Mouse (Mus musculus) intestine, embryonic 15.5 days (tissue): Measurements from ENCODE around the gene Slc17a4. TPM values are rescaled to one million over a fixed set of nuclear protein-coding genes. Genes with fewer than 3 reads are reported as not detected.

ENCODE experiments used
- ATAC-seq: fragments of 200-750 bp; cut with Nextera tagmentation; 2 replicates; pipeline ENCODE4 v1.8.0; 2017; ENCODE audit warnings: moderate TSS enrichment, moderate library complexity
- H3K27ac ChIP-seq: fragments of 300-500 bp; sonication (generic); 2 replicates; pipeline ENCODE4 v1.5.1; 2015; ENCODE audit warnings: mild to moderate bottlenecking, inconsistent platforms
- H3K27me3 ChIP-seq: fragments of 300-500 bp; sonication (generic); replicated peaks from 2 replicates; pipeline ENCODE4 v1.6.1; 2015; ENCODE audit warnings: inconsistent platforms
- H3K36me3 ChIP-seq: fragments of 300-500 bp; sonication (generic); 2 replicates; pipeline ENCODE4 v1.6.1; 2015; ENCODE audit warnings: inconsistent platforms
- H3K4me1 ChIP-seq: fragments of 300-500 bp; sonication (generic); replicated peaks from 2 replicates; pipeline ENCODE4 v1.6.1; 2015; ENCODE audit warnings: inconsistent platforms
- H3K4me2 ChIP-seq: fragments of 300-500 bp; sonication (generic); replicated peaks from 2 replicates; pipeline ENCODE4 v1.6.1; 2015; ENCODE audit warnings: mild to moderate bottlenecking, inconsistent platforms
- H3K4me3 ChIP-seq: fragments of 300-500 bp; sonication (generic); replicated peaks from 2 replicates; pipeline ENCODE4 v1.5.1; 2015; ENCODE audit warnings: inconsistent platforms
- H3K9ac ChIP-seq: fragments of 300-500 bp; sonication (generic); 2 replicates; pipeline ENCODE4 v1.6.1; 2015; ENCODE audit warnings: inconsistent platforms
- H3K9me3 ChIP-seq: fragments of 300-500 bp; sonication (generic); 2 replicates; pipeline ENCODE4 v1.6.1; 2016; ENCODE audit warnings: inconsistent platforms
- WGBS: fragments of 180-500 bp; shearing (Covaris S2); methylation state at CpG from one replicate; pipeline ENCODE4 v1.1.7; 2015; 5-methylcytosine and 5-hydroxymethylcytosine counted together
- polyA plus RNA-seq: library from polyadenylated mRNA; unstranded; fragments of >200 nt; fragmentation: Nextera tagmentation; extraction: Ambion mirVana; gene quantifications from 2 replicates; pipeline ENCODE4 v1.2.1, GENCODE M21; 2015

Gene Slc17a4
- polyA plus RNA-seq, 1 experiment from 2014 or later: 17.0 TPM

- H3K36me3 ChIP-seq: no peaks in the 10 kb centered on the region
- 59% methylated on average over 3 of the region's 3 CpGs for WGBS
Observed at GRCm38 (mm10) chr13:23856401-23856800, 58.4 kb downstream of the Slc17a4 start.

DNA sequence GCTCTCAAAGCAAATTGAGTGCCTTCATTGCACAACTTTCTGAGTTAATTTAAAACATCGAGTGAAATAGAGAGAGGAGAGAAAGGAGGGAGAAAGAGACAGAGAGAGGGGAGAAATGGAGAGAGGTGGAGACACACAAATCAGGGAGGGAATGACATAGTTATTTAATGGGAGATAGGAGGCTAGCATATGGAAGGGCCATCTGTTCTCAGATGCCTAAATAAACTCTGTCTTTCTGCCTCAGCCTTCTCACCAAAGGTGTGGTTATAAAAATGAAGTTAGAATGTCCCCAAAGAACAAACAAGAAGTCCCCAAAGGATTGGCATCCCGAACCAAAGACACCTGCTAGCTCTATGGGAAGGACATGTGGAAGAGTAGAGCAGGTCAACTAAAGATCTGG, 65.5 kb downstream of the Slc17a4 start:
- Histone ChIP-seq H3K4me2 (no peak overlapping the region), H3K4me3 (no peak overlapping the region), H3K9me3 (no peaks in the 10 kb centered on the region), H3K4me1 (no peaks in the 10 kb centered on the region), H3K27ac (no peak overlapping the region), H3K9ac (no peak overlapping the region), H3K27me3 (no peaks in the 10 kb centered on the region), H3K36me3 (no peaks in the 10 kb centered on the region)
- no peak for ATAC-seq
- whole genome bisulfite sequencing: 73% methylated on average over 2 of the region's 2 CpGs

More at GRCm38 (mm10) chr13:23856401-23856800, 58.4 kb downstream of the Slc17a4 start:
- ATAC-seq: no peak
- no peaks in the 10 kb centered on the region for H3K27me3 ChIP-seq
- no peak overlapping the region for H3K27ac ChIP-seq
- H3K9me3 ChIP-seq: no peaks in the 10 kb centered on the region
- no peak overlapping the region for H3K9ac ChIP-seq
- H3K4me3 ChIP-seq: no peak overlapping the region
- H3K4me2 ChIP-seq: no peak overlapping the region
- H3K4me1 ChIP-seq: no peaks in the 10 kb centered on the region

Other genes with a start within 250 kb of the Slc17a4 start
- gene Hist1h2ac, start 231.1 kb downstream of the Slc17a4 start, polyA plus RNA-seq: 1.3 and 1.5 TPM in 2 replicates
- gene Hist1h2bc, start 230.8 kb downstream of the Slc17a4 start, polyA plus RNA-seq: 79.3 and 89.9 TPM in 2 replicates
- not detected in 2 replicates for gene Hist1h1t, start 219.2 kb downstream of the Slc17a4 start, polyA plus RNA-seq
- gene Hist1h4c, start 216.6 kb downstream of the Slc17a4 start, polyA plus RNA-seq: 4.7 and 5.7 TPM in 2 replicates
- gene Hfe, start 204.2 kb downstream of the Slc17a4 start, polyA plus RNA-seq: 6.4 and 7.9 TPM in 2 replicates
- gene Hist1h1c, start 176.2 kb downstream of the Slc17a4 start, polyA plus RNA-seq: 32.4 and 36.0 TPM in 2 replicates
- gene Hist1h3c, start 169.4 kb downstream of the Slc17a4 start, polyA plus RNA-seq: 4.4 and 7.7 TPM in 2 replicates
- 2.4 and 3.8 TPM in 2 replicates for gene Hist1h2bb, start 168.3 kb downstream of the Slc17a4 start, polyA plus RNA-seq
- gene Hist1h2ab, start 163.9 kb downstream of the Slc17a4 start, polyA plus RNA-seq: 39.8 and 44.9 TPM in 2 replicates
- 6.4 and 9.2 TPM in 2 replicates for gene Hist1h3b, start 162.7 kb downstream of the Slc17a4 start, polyA plus RNA-seq
- 3.8 and 5.5 TPM in 2 replicates for gene Hist1h4b, start 158.0 kb downstream of the Slc17a4 start, polyA plus RNA-seq
- gene Hist1h4a, start 153.8 kb downstream of the Slc17a4 start, polyA plus RNA-seq: 0.48 and 1.3 TPM in 2 replicates
- gene Hist1h3a, start 152.6 kb downstream of the Slc17a4 start, polyA plus RNA-seq: 4.3 and 6.4 TPM in 2 replicates
- gene Hist1h1a, start 151.3 kb downstream of the Slc17a4 start, polyA plus RNA-seq: 1.2 and 2.2 TPM in 2 replicates
- gene Trim38, start 145.1 kb downstream of the Slc17a4 start, polyA plus RNA-seq: not detected in 2 replicates
- gene Slc17a2, start 108.0 kb downstream of the Slc17a4 start, polyA plus RNA-seq: 0.10 TPM in 1 of 2 replicates, not detected in the other
- gene Slc17a3, start 75.6 kb downstream of the Slc17a4 start, polyA plus RNA-seq: 0.13 and 0.35 TPM in 2 replicates
- gene Slc17a1, start 47.3 kb downstream of the Slc17a4 start, polyA plus RNA-seq: 0.35 and 0.55 TPM in 2 replicates
- gene Hist1h2ba, start 19.1 kb upstream of the Slc17a4 start, polyA plus RNA-seq: not detected in 2 replicates
- not detected in 2 replicates for gene Hist1h2aa, start 19.5 kb upstream of the Slc17a4 start, polyA plus RNA-seq
- gene Scgn, start 76.2 kb upstream of the Slc17a4 start, polyA plus RNA-seq: 7.5 and 8.8 TPM in 2 replicates